Mouse (Mus musculus) neural tube, embryonic 10.5 days (tissue): ENCODE measurements around the gene Jmjd1c.
"Not testable (repeated sequence)": the region's sequence is repeated elsewhere in the genome, so short reads cannot be mapped to it uniquely, and the experiment has no call there.

Experiments used
- DNase-seq: peaks from one replicate; pipeline ENCODE4 v3.0.0-alpha.2; 2017; ENCODE audit warnings: low spot score; ENCODE audit errors: extremely low spot score

Jmjd1c gene

GRCm38 (mm10) chr10:67100831-67101251 lies 4.9 kb downstream of the Jmjd1c start:
- DNase-seq = no peak

GRCm38 (mm10) chr10:67104543-67104942 lies 8.6 kb downstream of the Jmjd1c start:
- DNase-seq = no peak

- no peak for DNase-seq
Measured at GRCm38 (mm10) chr10:67105331-67106217, 9.6 kb downstream of the Jmjd1c start.

- no peak for DNase-seq
Measured at GRCm38 (mm10) chr10:67106400-67106799, 10.5 kb downstream of the Jmjd1c start.

- DNase-seq = no peak
Measured at GRCm38 (mm10) chr10:67107017-67107761, 11.3 kb downstream of the Jmjd1c start.

GRCm38 (mm10) chr10:67108096-67108495 lies 12.2 kb downstream of the Jmjd1c start:
- no peak for DNase-seq

- no peak for DNase-seq
Measured at GRCm38 (mm10) chr10:67109635-67110034, 13.7 kb downstream of the Jmjd1c start.

GRCm38 (mm10) chr10:67111044-67111798 lies 15.3 kb downstream of the Jmjd1c start:
- DNase-seq = no peak

GRCm38 (mm10) chr10:67111799-67112177 lies 15.9 kb downstream of the Jmjd1c start:
- DNase-seq = no peak

- not testable (repeated sequence) for DNase-seq
Measured at GRCm38 (mm10) chr10:67112967-67113366, 17.0 kb downstream of the Jmjd1c start.

GRCm38 (mm10) chr10:67113833-67114232 lies 17.9 kb downstream of the Jmjd1c start:
- DNase-seq = no peak

- DNase-seq = no peak
Measured at GRCm38 (mm10) chr10:67115115-67115514, 19.2 kb downstream of the Jmjd1c start.

GRCm38 (mm10) chr10:67115666-67116091 lies 19.8 kb downstream of the Jmjd1c start:
- no peak for DNase-seq

GRCm38 (mm10) chr10:67116251-67116650 lies 20.3 kb downstream of the Jmjd1c start:
- DNase-seq = peak; percentile 10

GRCm38 (mm10) chr10:67119291-67119690 lies 23.4 kb downstream of the Jmjd1c start:
- DNase-seq = no peak

- no peak for DNase-seq
Measured at GRCm38 (mm10) chr10:67120180-67120579, 24.3 kb downstream of the Jmjd1c start.

- no peak for DNase-seq
Measured at GRCm38 (mm10) chr10:67120640-67121039, 24.7 kb downstream of the Jmjd1c start.

GRCm38 (mm10) chr10:67123756-67124155 lies 27.8 kb downstream of the Jmjd1c start:
- no peak for DNase-seq

- no peak for DNase-seq
Measured at GRCm38 (mm10) chr10:67124156-67124555, 28.2 kb downstream of the Jmjd1c start.

- DNase-seq = no peak
Measured at GRCm38 (mm10) chr10:67126061-67126858, 30.3 kb downstream of the Jmjd1c start.
